Mouse (Mus musculus): ENCODE data around the gene Irak3.

Gene Irak3

DNA sequence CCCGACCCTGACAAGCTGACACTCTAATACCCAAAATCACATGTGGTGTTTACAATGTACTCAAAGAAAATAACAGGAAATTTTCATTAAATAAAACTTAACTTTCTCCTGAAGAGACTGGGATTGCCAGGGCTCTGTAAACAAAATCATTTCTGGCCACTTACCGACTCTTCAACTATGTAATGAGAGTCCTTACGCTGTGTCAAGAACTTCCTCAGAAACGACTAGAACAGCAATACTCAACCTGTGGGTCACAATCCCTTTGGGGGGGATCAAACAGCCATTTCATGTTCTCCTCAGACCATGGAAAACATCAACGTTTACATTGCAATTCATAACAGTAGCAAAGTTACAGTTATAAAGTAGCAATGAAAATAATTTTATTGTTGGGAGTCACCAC lies 104.4 kb downstream of the Irak3 start:
- no peak for DNase-seq (ENCODE audit: low read depth, low spot score)

GRCm38 (mm10) chr10:120095716-120096115 lies 106.2 kb downstream of the Irak3 start:
- no peak for DNase-seq (ENCODE audit: low read depth, low spot score)

- no peak for DNase-seq (ENCODE audit: low read depth, low spot score)
Measured at GRCm38 (mm10) chr10:120095136-120095535, 106.8 kb downstream of the Irak3 start.

GRCm38 (mm10) chr10:120092548-120092947 lies 109.4 kb downstream of the Irak3 start:
- DNase-seq (ENCODE audit: low read depth, low spot score), result peak; percentile 47
